Mouse (Mus musculus): ENCODE measurements around the gene Got1.

GRCm38 (mm10) chr19:43493878-43494277 is 30.5 kb downstream of the Got1 start:
- TF ChIP-seq CTCF (IDR thresholded peaks at IDR 0.05): no peak
- no peak for TF ChIP-seq EP300 (IDR thresholded peaks at IDR 0.05)

Measured in lung, postnatal 0 days (tissue).